Mouse (Mus musculus) liver, adult 2 months (tissue): ENCODE measurements around the gene Fhad1.

Experiments used
- CTCF ChIP-seq: fragments of 200-500 bp; IDR thresholded peaks from 2 replicates; pipeline ENCODE4 v1.5.1; 2011; ENCODE audit warnings: low read depth, low read length, control low read depth
- POLR2A ChIP-seq: fragments of 200-500 bp; IDR thresholded peaks from 2 replicates; pipeline ENCODE4 v1.6.1; 2011; ENCODE audit warnings: low read length, control low read depth; ENCODE audit not compliant: insufficient read depth; ENCODE audit errors: extremely low read depth

GRCm38 (mm10) chr4:142008206-142008605 lies 6.7 kb downstream of the Fhad1 start:
- no peak for TF ChIP-seq CTCF
- no peak for TF ChIP-seq POLR2A
